Mouse (Mus musculus) neural tube, embryonic 13.5 days (tissue): ENCODE data around the gene Heatr9. TPM values are rescaled to one million over a fixed set of nuclear protein-coding genes. Genes with fewer than 3 reads are reported as not detected.

Experiments
- ATAC-seq: fragments of 200-750 bp; cut with Nextera tagmentation; 2 replicates; pipeline ENCODE4 v1.8.0; 2017; ENCODE audit warnings: low read depth, mild to moderate bottlenecking, moderate TSS enrichment, moderate library complexity
- H3K27ac ChIP-seq: fragments of 300-500 bp; sonication (generic); replicated peaks from 2 replicates; pipeline ENCODE4 v1.5.1; 2015; ENCODE audit warnings: moderate library complexity, mild to moderate bottlenecking, inconsistent platforms
- H3K27me3 ChIP-seq: fragments of 300-500 bp; sonication (generic); 2 replicates; pipeline ENCODE4 v1.6.1; 2015; ENCODE audit warnings: mild to moderate bottlenecking, inconsistent platforms
- H3K36me3 ChIP-seq: fragments of 300-500 bp; sonication (generic); 2 replicates; pipeline ENCODE4 v1.6.1; 2015; ENCODE audit warnings: mild to moderate bottlenecking, inconsistent platforms
- H3K4me1 ChIP-seq: fragments of 300-500 bp; sonication (generic); replicated peaks from 2 replicates; pipeline ENCODE4 v1.6.1; 2015; ENCODE audit warnings: inconsistent platforms
- H3K4me2 ChIP-seq: fragments of 300-500 bp; sonication (generic); 2 replicates; pipeline ENCODE4 v1.6.1; 2015; ENCODE audit warnings: inconsistent platforms, mild to moderate bottlenecking, moderate library complexity
- H3K4me3 ChIP-seq: fragments of 300-500 bp; sonication (generic); 2 replicates; pipeline ENCODE4 v1.5.1; 2015; ENCODE audit warnings: mild to moderate bottlenecking, inconsistent platforms
- H3K9ac ChIP-seq: fragments of 300-500 bp; sonication (generic); 2 replicates; pipeline ENCODE4 v1.6.1; 2015; ENCODE audit warnings: moderate library complexity, mild to moderate bottlenecking, inconsistent platforms
- H3K9me3 ChIP-seq: fragments of 300-500 bp; sonication (generic); 2 replicates; pipeline ENCODE4 v1.6.1; 2016; ENCODE audit warnings: inconsistent platforms
- WGBS: fragments of 180-500 bp; shearing (Covaris S2); methylation state at CpG from one replicate; pipeline ENCODE4 v1.1.7; 2015; 5-methylcytosine and 5-hydroxymethylcytosine counted together
- polyA plus RNA-seq: library from polyadenylated mRNA; unstranded; fragments of >200 nt; fragmentation: Nextera tagmentation; extraction: Ambion mirVana; gene quantifications from 2 replicates; pipeline ENCODE4 v1.2.1, GENCODE M21; 2015

Heatr9 gene
- polyA plus RNA-seq, 1 experiment from 2014 or later: not detected

DNA sequence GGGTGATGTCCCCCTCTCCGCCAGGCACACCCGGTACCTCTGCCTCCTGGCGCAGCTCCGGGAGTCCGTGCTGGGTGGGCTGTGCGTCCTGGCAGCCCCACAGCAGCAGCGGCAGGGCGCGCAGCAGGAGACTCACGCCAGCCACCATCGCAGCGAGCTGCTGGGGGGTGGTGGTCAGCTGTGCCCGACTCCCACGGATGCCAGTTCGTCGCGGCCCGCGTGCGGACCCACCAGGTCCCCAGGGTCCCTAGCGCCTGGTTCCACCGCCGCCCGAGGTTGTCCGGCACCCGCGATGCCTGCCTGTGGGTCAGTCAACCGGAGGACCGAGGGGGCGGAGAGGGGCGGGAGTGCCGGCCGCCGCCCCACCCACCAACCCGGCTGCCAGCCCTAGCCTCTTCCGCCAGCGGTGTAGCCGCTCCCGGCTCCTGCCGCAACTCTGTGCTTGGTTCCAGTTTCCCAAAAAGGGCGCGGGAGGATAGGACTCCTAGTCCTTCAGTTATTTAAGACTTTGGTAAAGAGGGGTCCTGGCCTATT is 59.2 kb downstream of the Heatr9 start, which contains the start of gene Mmp28:
Gene Mmp28 (minus strand): TSS at position 361 of the 534 bp plus-strand sequence.
- WGBS: under 1% methylated on average over 33 of the region's 42 CpGs
- Histone ChIP-seq H3K27me3 (peaks cover 55% of the 10 kb centered on the region), H3K27ac (no peak within 1 kb of the TSS)

More for the DNA sequence above, 59.2 kb downstream of the Heatr9 start, which contains the start of gene Mmp28:
- Histone ChIP-seq H3K36me3 (no peaks in the 10 kb centered on the region), H3K4me1 (peaks cover 33% of the 10 kb centered on the region), H3K9ac (peak within 1 kb of the TSS; percentile 78), H3K4me3 (peak within 1 kb of the TSS; percentile 57), H3K9me3 (no peaks in the 10 kb centered on the region), H3K4me2 (peak within 1 kb of the TSS; percentile 97)
- peak; percentile 48; the same call in 1 of the 2 replicates for ATAC-seq

Other genes with a start within 250 kb of the Heatr9 start
- gene Slfn14, start 235.4 kb downstream of the Heatr9 start, polyA plus RNA-seq: 0.08 TPM in 1 of 2 replicates, not detected in the other
- 115 and 118 TPM in 2 replicates for gene Ap2b1, start 223.2 kb downstream of the Heatr9 start, polyA plus RNA-seq
- gene Pex12, start 219.6 kb downstream of the Heatr9 start, polyA plus RNA-seq: 19.8 and 21.3 TPM in 2 replicates
- 24.2 and 25.3 TPM in 2 replicates for gene Rasl10b, start 113.0 kb downstream of the Heatr9 start, polyA plus RNA-seq
- gene Gas2l2, start 92.7 kb downstream of the Heatr9 start, polyA plus RNA-seq: 0.07 and 0.29 TPM in 2 replicates
- gene 1700020L24Rik, start 84.5 kb downstream of the Heatr9 start, polyA plus RNA-seq: 0.36 TPM in 1 of 2 replicates, not detected in the other
- gene Mmp28, start 59.1 kb downstream of the Heatr9 start, polyA plus RNA-seq: 3.5 and 4.6 TPM in 2 replicates
- 10.8 and 11.8 TPM in 2 replicates for gene Taf15, start 49.1 kb downstream of the Heatr9 start, polyA plus RNA-seq
- not detected in 2 replicates for gene Ccl5, start 8.3 kb upstream of the Heatr9 start, polyA plus RNA-seq
- gene Ccl9, start 56.5 kb upstream of the Heatr9 start, polyA plus RNA-seq: 2.4 and 3.1 TPM in 2 replicates
- gene Ccl6, start 70.9 kb upstream of the Heatr9 start, polyA plus RNA-seq: 2.7 and 3.5 TPM in 2 replicates
- gene Rpl9-ps1, start 123.4 kb upstream of the Heatr9 start, polyA plus RNA-seq: not detected in 2 replicates
- gene Ccl3, start 127.2 kb upstream of the Heatr9 start, polyA plus RNA-seq: 2.0 and 3.0 TPM in 2 replicates
- 0.65 and 1.9 TPM in 2 replicates for gene Ccl4, start 140.4 kb upstream of the Heatr9 start, polyA plus RNA-seq
- gene Wfdc17, start 181.8 kb upstream of the Heatr9 start, polyA plus RNA-seq: not detected in 2 replicates
- gene Wfdc18, start 186.8 kb upstream of the Heatr9 start, polyA plus RNA-seq: not detected in 2 replicates
- not detected in 2 replicates for gene Wfdc21, start 224.8 kb upstream of the Heatr9 start, polyA plus RNA-seq
- gene Heatr6, start 231.5 kb upstream of the Heatr9 start, polyA plus RNA-seq: 32.7 and 35.5 TPM in 2 replicates